Mouse (Mus musculus): ENCODE results near the gene Rhno1. TPM values are rescaled to one million over a fixed set of nuclear protein-coding genes. Genes with fewer than 3 reads are reported as not detected.

Rhno1 gene
- polyA plus RNA-seq, 1 experiment from 2014 or later: 95.7 TPM

DNA sequence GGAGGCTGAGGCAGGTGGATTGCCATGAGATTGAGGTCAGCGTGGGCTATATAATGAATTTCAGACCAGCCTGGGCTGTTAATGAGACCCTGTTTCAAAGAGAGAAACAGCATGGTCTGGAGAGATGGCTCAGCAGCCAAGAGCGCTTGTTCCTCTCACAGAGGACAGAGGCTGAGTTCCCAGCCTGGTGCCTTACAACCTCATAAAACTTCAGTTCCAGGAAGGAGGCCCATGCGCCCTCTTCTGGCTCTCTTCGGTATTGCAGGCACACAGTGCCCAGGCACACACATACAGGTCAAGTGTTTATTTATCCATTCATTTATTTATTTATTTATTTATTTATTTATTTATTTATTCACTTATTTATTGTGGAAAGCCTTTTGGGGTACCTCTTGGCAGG lies 54.4 kb downstream of the Rhno1 start:
- Histone ChIP-seq H3K4me2 (ENCODE audit: low read depth, low read length) (no peak overlapping the region), H3K4me1 (ENCODE audit: control insufficient read depth, insufficient read depth, low read length) (no peaks in the 10 kb centered on the region), H3K36me3 (ENCODE audit: control insufficient read depth, insufficient read depth, low read length) (no peaks in the 10 kb centered on the region), H3K9me3 (ENCODE audit: control insufficient read depth, low read length) (no peaks in the 10 kb centered on the region), H3K4me3 (ENCODE audit: low read length) (no peak overlapping the region), H3K27ac (ENCODE audit: low read length) (no peak overlapping the region), H3K27me3 (replicated peaks; ENCODE audit: control insufficient read depth, insufficient read depth, low read length) (no peaks in the 10 kb centered on the region), H3K9ac (ENCODE audit: low read depth, low read length) (no peak overlapping the region)
- 30% methylated on average over 4 of the region's 4 CpGs for WGBS
- ATAC-seq: peak; percentile 58; the same call in 1 of the 2 replicates

Other genes with a start within 250 kb of the Rhno1 start
- gene Tspan9, start 219.3 kb downstream of the Rhno1 start, polyA plus RNA-seq (2015; fragmentation: Nextera tagmentation; extraction: Ambion mirVana): 89.1 and 94.1 TPM in 2 replicates
- 2.1 and 2.3 TPM in 2 replicates for gene Tead4, start 62.1 kb downstream of the Rhno1 start, polyA plus RNA-seq (2015; fragmentation: Nextera tagmentation; extraction: Ambion mirVana)
- 10.1 and 11.3 TPM in 2 replicates for gene Tulp3, start 7.1 kb downstream of the Rhno1 start, polyA plus RNA-seq (2015; fragmentation: Nextera tagmentation; extraction: Ambion mirVana)
- 21.2 and 21.8 TPM in 2 replicates for gene Foxm1, start 56 bp upstream of the Rhno1 start, polyA plus RNA-seq (2015; fragmentation: Nextera tagmentation; extraction: Ambion mirVana)
- 0.22 TPM in 1 of 2 replicates, not detected in the other for gene Tex52, start 12.5 kb upstream of the Rhno1 start, polyA plus RNA-seq (2015; fragmentation: Nextera tagmentation; extraction: Ambion mirVana)
- gene Gm44596, start 12.6 kb upstream of the Rhno1 start, polyA plus RNA-seq (2015; fragmentation: Nextera tagmentation; extraction: Ambion mirVana): not detected in 2 replicates
- 5.3 and 5.7 TPM in 2 replicates for gene Nrip2, start 36.4 kb upstream of the Rhno1 start, polyA plus RNA-seq (2015; fragmentation: Nextera tagmentation; extraction: Ambion mirVana)
- gene Itfg2, start 62.0 kb upstream of the Rhno1 start, polyA plus RNA-seq (2015; fragmentation: Nextera tagmentation; extraction: Ambion mirVana): 26.1 and 26.6 TPM in 2 replicates
- 461 and 516 TPM in 2 replicates for gene Fkbp4, start 75.8 kb upstream of the Rhno1 start, polyA plus RNA-seq (2015; fragmentation: Nextera tagmentation; extraction: Ambion mirVana)
- gene Pzp, start 163.8 kb upstream of the Rhno1 start, polyA plus RNA-seq (2015; fragmentation: Nextera tagmentation; extraction: Ambion mirVana): 2.2 and 4.8 TPM in 2 replicates
- 2.5 and 3.1 TPM in 2 replicates for gene A2ml1, start 218.7 kb upstream of the Rhno1 start, polyA plus RNA-seq (2015; fragmentation: Nextera tagmentation; extraction: Ambion mirVana)